Mouse (Mus musculus) layer of hippocampus, postnatal 14 days (tissue): ENCODE measurements around the gene Prkce. TPM values are rescaled to one million over a fixed set of nuclear protein-coding genes. Genes with fewer than 3 reads are reported as not detected.

ENCODE experiments used
- DNase-seq, 2 experiments: peaks; one replicate each; pipeline ENCODE4 v3.0.0; 2021 to 2022; ENCODE audit warnings: low spot score in 2 of 2, mixed read lengths in 1 of 2
- total RNA-seq, 2 experiments: library from RNA; stranded (reverse); gene quantifications; 2 replicates each; pipeline ENCODE4 v1.2.3; 2021

Gene Prkce
- total RNA-seq, 2 experiments from 2014 or later: 380 TPM

DNA sequence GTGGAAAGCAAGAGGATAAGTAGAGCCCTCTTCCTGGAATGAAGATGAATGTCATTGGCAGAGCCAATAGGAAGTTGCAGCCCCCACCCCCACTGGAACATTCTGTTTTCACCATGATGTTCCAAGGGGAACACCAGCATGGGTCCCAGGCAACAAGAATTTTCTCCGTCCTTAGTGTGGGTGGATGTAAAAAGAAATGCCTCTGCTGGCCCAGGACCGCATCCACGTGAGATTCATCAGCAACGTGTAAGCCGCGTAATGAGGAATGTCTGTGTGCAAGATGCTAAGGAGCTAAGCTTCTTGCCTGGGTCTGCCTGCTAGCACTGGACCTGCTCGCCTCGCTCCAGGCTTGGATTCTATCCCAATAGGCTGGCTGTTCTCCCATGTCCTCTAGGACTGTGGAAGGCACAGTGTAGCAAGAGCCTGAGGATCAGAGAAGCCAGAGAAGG lies 337.6 kb downstream of the Prkce start, which contains the start of gene Gm10309:
TSS of gene Gm10309 (minus strand) at position 50 of the 449 bp plus-strand sequence.
- DNase-seq: peak; percentile 45 to 76

DNA sequence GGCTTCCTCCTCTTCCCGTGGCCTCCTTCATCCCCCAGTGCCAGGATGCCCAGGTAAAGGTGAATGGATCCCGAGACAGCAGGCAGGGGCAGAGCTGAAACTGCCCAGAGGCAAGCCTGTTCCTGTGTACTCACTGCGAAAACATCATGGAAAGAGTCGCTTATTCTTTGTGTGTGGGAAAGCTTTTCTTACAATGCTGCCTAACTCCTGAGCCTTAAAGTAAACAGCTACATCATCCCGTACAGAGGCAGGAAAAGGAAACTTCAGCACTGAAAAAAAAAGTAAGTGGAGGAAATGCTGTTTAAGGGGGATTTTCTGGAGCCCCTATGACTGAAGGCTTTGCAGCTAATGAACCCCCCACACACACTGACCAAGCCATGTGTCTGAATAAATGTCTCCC lies 339.3 kb downstream of the Prkce start:
- DNase-seq: no peak

- DNase-seq: no peak
These were observed 340.0 kb downstream of the Prkce start for GRCm38 (mm10) chr17:86507342-86508211.

GRCm38 (mm10) chr17:86508212-86508490 lies 340.6 kb downstream of the Prkce start:
- DNase-seq: no peak

DNA sequence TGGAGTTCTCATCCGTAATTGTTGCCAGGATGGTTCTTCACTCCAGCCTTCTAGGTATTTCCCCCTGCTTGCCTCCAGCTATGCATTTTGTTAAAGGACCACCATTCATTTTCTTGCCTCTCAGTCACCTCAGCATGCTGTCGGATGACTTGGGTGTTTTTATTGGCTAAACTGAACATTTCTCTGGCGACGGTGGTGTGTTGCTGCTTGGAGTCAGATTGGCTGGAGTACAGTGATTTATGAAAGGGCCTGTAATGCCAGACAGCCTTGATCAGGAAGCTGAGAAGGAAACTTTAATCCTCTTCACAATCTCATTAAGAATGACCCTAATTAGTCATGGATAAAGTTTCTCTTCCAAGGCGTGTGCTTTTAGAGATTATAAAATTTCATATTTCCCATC lies 342.3 kb downstream of the Prkce start:
- DNase-seq: no peak

GRCm38 (mm10) chr17:86514974-86515620 lies 347.5 kb downstream of the Prkce start:
- no peak for DNase-seq

- DNase-seq: no peak
These were observed 349.0 kb downstream of the Prkce start for GRCm38 (mm10) chr17:86516630-86517029.

- no peak for DNase-seq
These were observed 351.0 kb downstream of the Prkce start for GRCm38 (mm10) chr17:86518604-86519003.

- DNase-seq: no peak
These were observed 353.7 kb downstream of the Prkce start for GRCm38 (mm10) chr17:86521252-86521651.

DNA sequence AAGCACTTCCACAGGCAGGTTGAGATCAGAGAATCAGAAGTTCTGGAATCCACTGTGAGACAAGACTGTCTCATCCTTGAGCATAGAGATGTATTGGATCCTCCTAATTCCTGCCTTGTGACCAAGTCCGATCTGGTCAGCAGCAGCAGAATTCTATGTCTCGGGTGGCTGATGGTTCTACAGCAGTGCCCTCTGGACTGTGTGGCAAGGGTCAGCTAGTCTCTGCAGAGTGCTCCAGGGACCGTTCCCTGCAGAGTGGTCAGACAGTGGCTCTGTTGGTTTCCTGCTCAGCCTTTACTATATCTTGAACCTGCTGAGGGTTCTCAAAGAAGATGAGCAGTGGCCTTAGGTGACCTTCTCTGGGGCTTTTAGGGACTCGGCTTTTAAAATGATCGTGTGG lies 355.1 kb downstream of the Prkce start:
- no peak for DNase-seq

- no peak for DNase-seq
These were observed 355.8 kb downstream of the Prkce start for GRCm38 (mm10) chr17:86523374-86523773.

DNA sequence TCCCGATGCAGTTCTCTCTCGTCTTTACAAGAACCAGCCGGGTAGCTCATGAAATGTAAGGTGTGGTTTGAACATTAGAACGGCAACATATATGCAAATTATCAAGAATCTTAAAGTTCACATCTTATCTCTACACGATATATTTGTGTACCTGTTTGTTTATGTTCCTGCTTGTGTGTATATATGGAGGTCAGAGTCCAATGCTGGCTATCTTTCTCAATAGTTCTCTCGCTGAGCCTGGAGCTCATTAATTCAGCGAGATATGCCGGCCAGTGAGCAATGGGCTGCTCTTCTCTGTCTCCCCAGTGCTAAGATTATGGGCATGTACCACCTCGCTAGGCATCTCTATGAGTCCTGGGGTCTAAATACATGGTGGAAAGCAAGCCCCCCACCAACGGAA lies 356.3 kb downstream of the Prkce start:
- no peak for DNase-seq

- DNase-seq: no peak
These were observed 357.5 kb downstream of the Prkce start for GRCm38 (mm10) chr17:86525075-86525474.

- DNase-seq: no peak
These were observed 358.4 kb downstream of the Prkce start for GRCm38 (mm10) chr17:86526016-86526415.

DNA sequence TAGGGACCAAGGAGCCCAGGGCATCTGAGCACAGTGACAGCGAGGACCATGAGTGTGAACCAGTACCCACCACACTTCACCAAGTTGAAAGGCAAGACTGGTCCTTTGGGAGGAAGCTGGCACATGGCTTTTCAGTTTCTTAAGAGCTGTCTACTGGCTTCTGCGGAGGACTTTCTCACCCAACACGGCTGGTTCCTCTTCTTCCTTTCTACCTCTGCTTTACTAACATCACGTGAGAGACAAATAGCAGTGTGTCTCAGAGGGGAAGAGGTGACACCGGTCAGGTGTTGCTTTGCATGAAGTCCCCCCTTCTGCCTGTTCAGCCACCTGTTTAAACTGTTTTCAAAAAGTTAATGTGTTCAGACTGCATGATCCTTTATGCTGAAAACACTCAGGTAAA lies 359.7 kb downstream of the Prkce start:
- no peak for DNase-seq

DNA sequence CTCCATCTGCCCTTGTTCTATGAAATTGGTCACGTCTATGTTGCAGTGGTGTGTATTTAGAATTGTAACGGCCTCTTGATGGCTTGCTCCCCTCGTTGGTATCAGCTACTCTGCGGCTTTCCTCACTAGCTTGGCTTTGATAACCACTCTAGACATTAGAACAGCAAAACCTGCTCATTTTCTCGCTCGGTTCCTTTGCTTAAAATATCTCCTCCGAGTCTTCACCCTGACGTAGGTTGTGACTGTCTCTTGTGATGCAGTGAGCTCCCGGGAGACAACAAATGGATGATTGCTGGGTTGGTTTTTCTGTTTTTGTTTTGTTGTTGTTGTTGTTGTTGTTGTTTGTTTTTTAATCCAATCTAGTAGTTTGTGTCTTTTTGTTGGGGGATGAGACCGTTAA lies 361.4 kb downstream of the Prkce start:
- DNase-seq: no peak

- DNase-seq: no peak
These were observed 361.8 kb downstream of the Prkce start for GRCm38 (mm10) chr17:86529411-86529810.

- no peak for DNase-seq
These were observed 363.6 kb downstream of the Prkce start for GRCm38 (mm10) chr17:86531231-86531630.

DNA sequence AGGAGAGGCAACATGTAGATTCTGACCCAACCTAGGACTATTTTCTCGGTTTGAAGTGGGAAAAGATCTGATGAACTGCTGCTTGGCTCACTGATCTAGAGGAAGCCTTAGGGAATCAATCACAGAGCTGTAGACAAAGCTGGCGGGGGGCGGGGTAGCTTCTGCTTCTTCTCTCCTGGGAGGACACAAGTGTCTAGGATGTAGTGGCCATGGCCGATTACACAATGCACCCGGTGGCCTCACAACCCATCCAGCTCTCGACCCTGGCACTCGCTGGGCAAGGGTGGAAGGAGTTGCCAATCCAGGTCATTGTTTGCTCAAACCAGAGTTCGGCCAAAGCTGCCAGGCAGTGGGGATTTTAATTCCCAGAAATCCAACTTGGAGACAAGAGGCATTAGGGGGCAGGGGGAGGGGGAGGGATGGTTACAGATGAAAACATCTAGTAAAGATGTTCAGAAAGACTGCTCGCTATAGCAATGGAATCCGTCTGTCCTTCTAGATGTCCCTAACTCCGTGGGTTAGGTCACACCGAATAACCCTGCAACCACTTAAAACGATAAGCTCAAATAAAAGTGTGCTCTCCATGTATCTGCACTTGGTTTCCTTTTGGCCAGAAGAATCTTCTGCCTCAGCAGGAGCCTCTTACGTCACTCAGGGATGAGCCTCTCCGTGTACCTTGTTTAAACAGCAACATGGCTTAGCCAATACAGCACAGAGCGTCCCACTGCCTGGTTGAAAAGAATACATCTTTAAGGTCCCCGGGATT lies 365.4 kb downstream of the Prkce start:
- no peak for DNase-seq

DNA sequence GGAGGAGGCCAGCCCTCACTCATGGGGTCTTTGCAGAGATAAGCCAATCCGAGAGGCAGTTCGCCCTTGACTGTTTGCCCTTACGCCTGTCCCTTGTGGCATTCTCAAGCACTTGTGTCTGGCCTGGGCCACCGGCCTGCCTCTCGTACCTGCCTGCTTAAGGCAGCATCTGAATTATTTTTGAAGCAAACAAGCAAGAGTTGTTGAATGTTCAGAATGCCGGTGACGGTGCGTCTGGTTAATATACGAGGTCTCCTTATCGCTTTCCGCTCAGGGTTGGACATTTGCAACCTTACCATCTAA lies 365.9 kb downstream of the Prkce start:
- no peak for DNase-seq

DNA sequence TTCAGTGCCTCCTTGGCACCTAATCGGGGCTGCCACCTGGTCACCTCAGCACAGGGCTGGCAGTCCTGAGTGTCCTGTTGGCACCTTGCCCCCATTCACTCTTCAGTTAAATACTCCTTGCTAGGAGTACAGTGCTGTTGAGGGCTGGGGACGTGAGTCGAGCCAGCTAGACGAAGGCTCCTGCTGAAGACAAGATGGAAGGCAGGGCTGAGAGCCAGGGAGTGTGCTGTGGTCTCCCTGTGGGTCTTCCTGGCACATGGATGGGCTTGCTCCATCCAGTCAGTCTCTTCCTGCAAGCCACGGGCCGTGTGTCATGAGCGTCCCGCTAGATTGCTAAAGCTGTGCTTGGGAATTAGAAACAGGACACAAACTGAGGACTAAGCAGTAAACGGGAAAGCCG lies 367.5 kb downstream of the Prkce start:
- DNase-seq: no peak
